Mouse (Mus musculus) bone marrow macrophage, adult 2 months (primary cell): ENCODE measurements around the gene Rbms3. TPM values are rescaled to one million over a fixed set of nuclear protein-coding genes. Genes with fewer than 3 reads are reported as not detected.

Experiments
- H3K27ac ChIP-seq: 2 replicates; pipeline ENCODE4 v1.5.1; 2012; ENCODE audit warnings: low read depth, low read length; ENCODE audit not compliant: insufficient read depth
- H3K4me1 ChIP-seq: 2 replicates; pipeline ENCODE4 v1.6.1; 2012; ENCODE audit warnings: low read length; ENCODE audit not compliant: control insufficient read depth, insufficient read depth
- H3K4me3 ChIP-seq: 2 replicates; pipeline ENCODE4 v1.5.1; 2012; ENCODE audit warnings: mild to moderate bottlenecking, low read length, moderate library complexity; ENCODE audit not compliant: insufficient read depth
- CTCF ChIP-seq: IDR thresholded peaks from 2 replicates; pipeline ENCODE4 v1.5.1; 2012; ENCODE audit warnings: low read depth, mild to moderate bottlenecking, low read length, moderate library complexity
- POLR2A ChIP-seq: IDR thresholded peaks from 2 replicates; pipeline ENCODE4 v1.6.1; 2012; ENCODE audit warnings: mild to moderate bottlenecking, low read depth, low read length, borderline replicate concordance
- polyA plus RNA-seq: library from polyadenylated mRNA; stranded (reverse); fragments of >200 nt; gene quantifications from 2 replicates; pipeline ENCODE4 v1.2.4, GENCODE M21; 2012; ENCODE audit not compliant: missing spikeins, insufficient read depth, insufficient read length

The Rbms3 gene
- polyA plus RNA-seq, 1 experiment, result 0.13 TPM

- TF ChIP-seq POLR2A (no peak), CTCF (no peak)
- H3K4me1 ChIP-seq, result no peaks in the 10 kb centered on the region
- no peak overlapping the region for H3K4me3 ChIP-seq
- no peak overlapping the region for H3K27ac ChIP-seq
Observed at GRCm38 (mm10) chr9:116748857-116749584, 880.7 kb downstream of the Rbms3 start.

- Histone ChIP-seq H3K4me1 (no peaks in the 10 kb centered on the region), H3K4me3 (no peak overlapping the region), H3K27ac (no peak overlapping the region)
- TF ChIP-seq POLR2A (no peak), CTCF (no peak)
Observed at GRCm38 (mm10) chr9:116748346-116748745, 881.4 kb downstream of the Rbms3 start.

- H3K27ac ChIP-seq, result no peak overlapping the region
- no peak for TF ChIP-seq CTCF
- TF ChIP-seq POLR2A, result no peak
- H3K4me1 ChIP-seq, result no peaks in the 10 kb centered on the region
- H3K4me3 ChIP-seq, result no peak overlapping the region
Observed at GRCm38 (mm10) chr9:116746871-116747270, 882.8 kb downstream of the Rbms3 start.

GRCm38 (mm10) chr9:116737786-116738185 lies 891.9 kb downstream of the Rbms3 start:
- Histone ChIP-seq H3K4me1 (no peaks in the 10 kb centered on the region), H3K27ac (no peak overlapping the region), H3K4me3 (no peak overlapping the region)
- TF ChIP-seq POLR2A (no peak), CTCF (no peak)

GRCm38 (mm10) chr9:116729172-116729571 lies 900.5 kb downstream of the Rbms3 start:
- Histone ChIP-seq H3K27ac (no peak overlapping the region), H3K4me3 (no peak overlapping the region), H3K4me1 (no peaks in the 10 kb centered on the region)
- no peak for TF ChIP-seq CTCF
- TF ChIP-seq POLR2A, result no peak

GRCm38 (mm10) chr9:116728655-116729054 lies 901.1 kb downstream of the Rbms3 start:
- no peak for TF ChIP-seq POLR2A
- TF ChIP-seq CTCF, result no peak
- Histone ChIP-seq H3K27ac (no peak overlapping the region), H3K4me3 (no peak overlapping the region), H3K4me1 (no peaks in the 10 kb centered on the region)

- no peak for TF ChIP-seq POLR2A
- TF ChIP-seq CTCF, result no peak
- H3K4me1 ChIP-seq, result no peaks in the 10 kb centered on the region
- no peak overlapping the region for H3K27ac ChIP-seq
- no peak overlapping the region for H3K4me3 ChIP-seq
Observed at GRCm38 (mm10) chr9:116728093-116728492, 901.6 kb downstream of the Rbms3 start.

- no peak for TF ChIP-seq CTCF
- no peak for TF ChIP-seq POLR2A
- H3K4me3 ChIP-seq, result no peak overlapping the region
- H3K4me1 ChIP-seq, result no peaks in the 10 kb centered on the region
- no peak overlapping the region for H3K27ac ChIP-seq
Observed at GRCm38 (mm10) chr9:116724581-116724980, 905.1 kb downstream of the Rbms3 start.

GRCm38 (mm10) chr9:116703119-116703518 lies 926.6 kb downstream of the Rbms3 start:
- no peak overlapping the region for H3K27ac ChIP-seq

GRCm38 (mm10) chr9:116702611-116703010 lies 927.1 kb downstream of the Rbms3 start:
- Histone ChIP-seq H3K27ac (no peak overlapping the region), H3K4me1 (no peaks in the 10 kb centered on the region), H3K4me3 (no peak overlapping the region)
- TF ChIP-seq POLR2A, result no peak
- no peak for TF ChIP-seq CTCF

More at GRCm38 (mm10) chr9:116703119-116703518, 926.6 kb downstream of the Rbms3 start:
- TF ChIP-seq CTCF, result no peak
- TF ChIP-seq POLR2A, result no peak
- H3K4me1 ChIP-seq, result no peaks in the 10 kb centered on the region
- H3K4me3 ChIP-seq, result no peak overlapping the region
